Mouse (Mus musculus) lung, adult 2 months (tissue): ENCODE results near the gene Dtd2.

ENCODE experiments used
- CTCF ChIP-seq: fragments of 200-500 bp; IDR thresholded peaks from 2 replicates; pipeline ENCODE4 v1.5.1; 2011; ENCODE audit warnings: mild to moderate bottlenecking, low read length, control low read depth; ENCODE audit not compliant: insufficient read depth
- POLR2A ChIP-seq: fragments of 200-500 bp; IDR thresholded peaks from 2 replicates; pipeline ENCODE4 v1.6.1; 2011; ENCODE audit warnings: low read depth, mild to moderate bottlenecking, control low read depth, low read length, borderline replicate concordance; ENCODE audit errors: extremely low read depth

DNA sequence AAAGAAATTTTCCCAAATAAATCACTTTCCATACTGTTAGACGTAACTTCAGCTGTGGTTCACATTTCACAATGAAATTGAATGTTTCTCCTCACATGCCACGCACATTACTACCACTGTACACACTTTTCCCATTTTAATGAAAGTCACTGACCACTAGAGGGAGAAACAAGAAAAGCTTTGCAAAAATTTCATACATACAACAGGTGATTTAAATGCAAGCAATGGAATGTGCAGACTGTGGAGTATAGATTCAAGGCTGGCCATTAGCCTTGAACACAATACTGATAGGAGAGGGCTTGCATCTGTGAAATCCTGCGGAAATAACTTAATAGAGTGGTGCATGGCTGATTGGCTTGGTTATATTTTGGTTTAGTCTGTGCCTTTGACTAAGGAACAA lies 32.1 kb upstream of the Dtd2 start:
- no peak for TF ChIP-seq POLR2A
- peak; percentile 20; the same call in 1 of the 2 replicates for TF ChIP-seq CTCF
